Mouse (Mus musculus): Measurements from ENCODE around the gene Pbx1.

The Pbx1 gene

DNA sequence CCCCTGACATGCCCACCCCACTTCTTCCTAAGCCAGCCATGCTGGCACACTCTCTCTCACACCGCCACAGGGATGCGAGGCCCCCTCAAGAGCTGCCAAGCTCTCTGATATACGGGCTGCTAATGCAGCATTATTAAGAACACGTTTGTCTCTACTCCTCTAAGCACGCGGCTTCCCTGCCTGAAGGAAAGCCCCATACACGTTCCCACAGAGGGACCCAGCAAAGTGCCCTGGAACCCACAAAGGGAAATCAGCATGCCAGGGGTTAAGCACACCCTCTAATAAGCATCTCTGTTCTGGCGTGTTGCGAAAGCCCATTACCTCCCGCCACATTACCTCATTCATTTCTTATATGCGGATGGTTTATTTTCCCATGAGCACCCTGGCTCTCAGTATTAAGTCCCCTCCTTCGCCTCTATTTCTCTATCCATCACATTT is 132.1 kb downstream of the Pbx1 start:
- no peak for DNase-seq (ENCODE audit: low spot score)

DNA sequence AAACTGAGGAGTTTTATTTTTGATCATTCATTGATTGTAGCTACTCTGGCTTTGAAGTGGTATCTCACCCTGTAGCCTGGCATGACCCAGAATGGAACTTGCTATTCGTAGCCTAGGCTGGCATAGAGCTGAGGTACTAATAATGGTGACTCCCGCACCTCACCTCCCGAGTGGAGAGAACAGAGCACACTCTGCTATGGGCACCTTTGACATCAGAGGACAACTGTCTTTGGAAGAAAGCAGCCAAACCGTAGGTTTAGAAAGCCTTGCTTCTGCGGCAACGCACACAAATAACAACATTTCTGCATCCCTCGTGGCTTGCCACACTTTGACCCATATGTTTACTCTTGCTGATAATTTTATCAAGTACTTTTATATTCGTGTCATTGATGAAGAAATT is 132.9 kb downstream of the Pbx1 start:
- DNase-seq (ENCODE audit: low spot score) = no peak

DNA sequence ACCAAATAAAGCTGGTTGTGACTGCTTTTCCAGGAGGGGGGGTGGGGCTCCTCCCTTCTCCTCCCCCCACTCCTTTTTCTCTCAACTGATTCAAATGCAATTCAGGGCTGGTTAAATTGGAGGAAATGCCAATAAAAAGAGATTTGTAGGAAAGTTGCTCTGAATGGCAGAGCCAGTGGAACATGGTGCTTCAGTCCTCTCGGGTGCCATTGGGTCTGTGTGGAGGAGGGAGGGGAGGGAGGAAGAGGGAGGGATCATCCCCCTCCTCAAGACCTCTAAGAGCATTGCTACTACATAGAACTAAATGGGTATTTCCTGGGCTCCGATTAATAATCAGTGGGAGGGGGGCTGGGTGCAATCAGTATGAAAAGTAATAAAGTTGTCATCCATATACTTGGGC is 135.8 kb downstream of the Pbx1 start:
- no peak for DNase-seq (ENCODE audit: low spot score)

DNA sequence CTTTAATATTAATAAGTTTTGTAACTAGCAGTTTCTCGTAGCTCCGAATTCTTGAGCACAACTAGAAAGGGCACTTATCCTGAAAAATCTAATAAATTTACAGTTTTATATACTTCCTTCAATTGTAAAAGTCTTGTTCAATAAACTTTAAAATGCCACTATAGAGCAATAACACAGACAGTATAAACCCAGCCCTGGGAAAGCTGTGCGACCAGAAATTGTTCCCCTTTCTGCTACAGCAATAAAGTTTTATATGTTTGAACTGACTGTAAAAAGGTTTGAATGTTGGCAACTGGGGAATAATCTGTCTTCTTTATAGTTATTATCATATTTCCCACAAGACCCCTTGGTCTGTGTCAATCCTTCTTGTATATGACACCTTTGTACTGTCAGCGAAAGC is 136.3 kb downstream of the Pbx1 start:
- no peak for DNase-seq (ENCODE audit: low spot score)

DNA sequence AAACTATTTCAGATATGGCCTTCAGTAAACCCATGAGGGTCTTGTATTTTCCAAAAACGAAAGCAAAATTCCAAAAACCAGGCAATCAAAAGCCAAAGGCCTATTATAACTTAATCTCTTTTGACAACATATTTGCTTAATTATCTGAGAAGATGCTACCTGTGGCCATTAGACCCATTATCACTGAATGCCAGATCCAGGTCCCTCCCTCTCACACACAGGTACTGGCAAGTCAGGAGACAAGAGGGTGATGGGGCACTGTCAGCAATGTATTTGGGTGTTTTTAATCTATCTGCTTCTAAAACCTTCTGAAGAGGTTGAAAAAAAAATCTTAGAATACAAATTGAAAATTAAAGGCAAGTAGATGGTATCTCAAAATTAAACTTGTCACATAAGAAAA is 138.4 kb downstream of the Pbx1 start:
- DNase-seq (ENCODE audit: low spot score) = no peak

DNA sequence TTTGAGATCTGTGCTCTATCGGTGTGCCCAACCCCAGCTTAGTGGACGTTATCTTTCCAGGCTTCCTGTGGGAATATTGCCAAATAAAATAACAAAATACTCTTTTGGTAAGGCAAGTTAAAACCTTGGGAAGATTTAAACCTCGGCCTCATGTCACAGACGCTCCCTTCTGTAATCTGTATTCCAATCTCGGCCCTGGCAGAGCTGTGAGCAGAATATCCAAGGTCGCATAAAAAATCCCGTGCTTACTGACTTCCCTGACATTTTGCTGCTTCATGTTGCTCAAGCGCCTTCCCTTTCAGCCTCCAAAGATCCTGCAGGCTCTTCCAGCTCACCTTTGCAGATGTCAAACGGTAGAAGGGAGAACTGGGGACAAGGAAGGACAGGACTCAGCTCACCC is 140.0 kb downstream of the Pbx1 start:
- DNase-seq (ENCODE audit: low spot score) = no peak

DNA sequence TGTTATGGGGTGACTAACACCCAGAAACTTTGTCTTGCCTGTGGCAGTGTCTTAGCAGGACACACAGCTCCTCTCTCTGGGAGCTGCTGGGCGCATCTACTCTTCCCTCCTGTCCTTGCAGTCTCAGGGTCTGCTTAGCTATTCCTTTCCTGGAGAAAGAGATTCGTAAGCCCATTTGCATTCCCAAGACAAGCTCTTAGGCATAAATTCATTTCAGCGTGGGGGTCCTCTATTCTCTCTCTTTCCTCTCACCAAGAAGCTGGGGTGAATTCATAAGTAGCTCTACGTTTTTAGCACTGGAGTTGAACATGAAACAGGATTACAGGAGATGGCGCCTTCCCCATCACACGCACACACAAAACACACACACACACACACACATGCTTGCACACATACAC is 140.4 kb downstream of the Pbx1 start:
- DNase-seq (ENCODE audit: low spot score) = no peak

DNA sequence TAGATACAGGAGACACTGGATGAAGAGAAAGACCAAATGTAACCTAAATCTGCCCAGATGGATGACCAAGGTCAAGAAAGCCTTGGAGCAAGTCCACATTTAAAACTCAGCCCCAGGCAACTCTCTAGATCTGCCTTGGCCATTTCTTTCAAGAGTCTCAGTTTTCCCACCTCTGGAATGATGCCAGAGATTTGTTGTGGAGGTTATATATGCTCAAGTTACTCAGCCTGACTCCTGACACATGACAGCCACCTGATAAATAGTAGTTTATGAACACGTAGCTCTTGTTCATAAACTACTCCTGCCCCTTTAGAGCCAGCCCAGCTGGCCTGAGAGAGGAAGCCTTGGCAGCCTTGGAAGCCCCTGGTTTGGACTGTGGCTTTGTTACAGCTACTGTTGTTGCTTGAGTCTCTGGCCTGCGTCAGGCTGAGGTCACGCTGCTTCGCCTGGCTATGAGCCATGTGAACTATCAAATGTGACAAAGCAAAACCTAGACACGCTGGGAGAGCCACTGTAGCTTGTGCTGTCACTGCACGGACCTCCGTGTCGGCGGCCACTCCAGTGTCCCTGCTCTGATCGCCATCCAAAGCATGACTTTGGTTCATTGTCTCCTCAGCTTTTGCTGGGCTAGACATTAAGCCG is 140.9 kb downstream of the Pbx1 start:
- peak; percentile 31 for DNase-seq (ENCODE audit: low spot score)

DNA sequence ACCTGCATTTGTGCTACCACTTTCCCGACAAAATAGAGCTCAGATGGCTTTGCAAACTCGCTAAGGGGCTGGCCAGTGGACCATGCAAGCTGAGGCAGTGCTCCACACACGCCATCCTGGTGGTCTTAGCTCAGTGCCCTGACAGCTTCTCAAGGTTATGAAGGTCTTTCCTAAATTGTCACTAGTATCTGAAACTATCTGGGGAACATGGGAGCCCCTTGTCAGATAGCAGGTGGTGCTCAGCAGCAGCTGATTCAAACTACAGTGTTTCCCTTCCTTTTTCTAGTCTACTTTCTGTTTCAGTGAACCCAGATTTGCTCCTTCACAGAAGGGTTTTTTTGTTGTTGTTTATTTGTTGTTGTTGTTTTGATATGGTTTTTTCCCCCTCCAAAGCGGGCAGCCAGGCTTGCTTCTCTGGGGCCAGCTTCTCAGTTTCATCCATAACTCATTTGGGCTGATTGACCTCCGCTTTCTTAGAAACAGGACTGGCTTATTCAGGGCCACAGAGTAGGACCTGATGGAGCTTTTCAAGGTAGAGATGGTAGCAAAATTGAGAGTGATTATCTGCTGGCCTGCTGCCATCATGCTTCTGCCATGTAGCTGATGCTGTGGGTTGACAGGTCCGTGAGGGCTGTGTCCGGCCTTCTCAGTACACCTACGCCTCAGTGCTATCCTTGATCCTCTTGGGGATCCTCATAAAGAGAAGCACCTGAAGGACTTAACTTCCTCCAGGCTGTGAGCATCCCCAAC is 141.7 kb downstream of the Pbx1 start:
- no peak for DNase-seq (ENCODE audit: low spot score)

DNA sequence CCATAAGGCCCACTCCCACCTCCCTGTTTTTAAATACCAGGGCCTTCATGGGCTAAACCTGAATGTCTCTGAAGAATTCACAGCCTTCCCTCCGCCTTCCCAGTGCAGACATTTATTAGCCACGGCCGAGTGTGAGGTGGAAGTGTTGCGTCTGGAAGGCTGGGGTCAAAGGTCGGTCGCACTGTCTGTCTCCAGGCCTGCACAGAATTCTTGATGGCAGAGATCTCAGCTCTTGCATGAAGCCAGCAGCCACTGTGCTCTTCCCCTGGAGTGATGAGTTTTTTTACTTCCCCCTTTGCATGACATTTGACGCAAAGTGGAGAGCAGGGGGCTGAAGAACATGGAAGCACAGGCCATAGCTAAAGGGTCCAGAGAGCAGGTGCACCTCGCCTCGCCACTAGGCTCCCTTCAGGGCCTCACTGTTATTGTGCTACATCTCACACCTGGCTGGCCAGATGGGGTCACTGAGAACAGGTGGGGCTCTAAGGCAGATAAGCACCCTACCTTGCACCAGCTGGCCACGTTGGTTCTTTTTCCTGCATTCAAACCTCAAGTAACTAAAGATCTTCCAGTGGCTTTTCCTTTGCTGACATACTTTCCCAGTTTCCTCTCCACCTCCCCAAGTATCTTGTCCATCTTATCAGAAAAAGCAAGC is 143.1 kb downstream of the Pbx1 start:
- DNase-seq (ENCODE audit: low spot score) = no peak

DNA sequence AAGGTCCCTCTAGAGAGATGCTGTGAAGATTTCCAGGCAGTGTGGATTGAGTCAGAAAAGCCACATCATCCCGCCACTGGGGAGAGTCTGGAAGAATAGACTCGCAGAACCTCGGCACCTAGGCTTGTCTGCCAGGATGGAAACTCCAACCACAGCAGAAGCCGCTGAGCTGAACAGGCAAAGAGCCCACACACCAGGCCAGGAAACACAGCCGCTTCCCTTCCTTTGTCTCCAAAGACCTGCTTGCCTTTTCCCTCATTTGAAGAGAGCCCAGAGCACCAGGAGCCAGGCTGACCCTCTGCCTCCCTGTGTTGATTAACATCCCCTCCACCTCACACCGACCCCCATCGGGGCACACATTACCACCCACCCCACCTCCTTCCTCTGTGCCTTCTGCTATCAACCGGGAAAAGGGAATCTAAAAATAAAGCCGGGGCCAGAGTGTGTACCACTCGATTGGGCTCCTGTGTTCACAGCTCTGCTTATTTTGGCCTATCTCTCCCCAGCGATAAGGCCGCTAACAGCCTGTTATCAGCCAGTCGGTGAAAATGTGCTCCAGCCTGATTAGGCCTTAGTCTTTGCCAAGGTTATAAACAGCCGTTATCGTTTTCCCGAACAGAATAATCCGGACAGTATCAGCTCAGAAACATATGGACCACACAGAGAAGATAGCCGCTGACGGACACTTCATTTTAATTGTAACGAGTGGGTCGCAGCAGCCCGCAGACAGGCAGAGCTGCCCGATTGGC is 144.1 kb downstream of the Pbx1 start:
- peak; percentile 37 for DNase-seq (ENCODE audit: low spot score)

DNA sequence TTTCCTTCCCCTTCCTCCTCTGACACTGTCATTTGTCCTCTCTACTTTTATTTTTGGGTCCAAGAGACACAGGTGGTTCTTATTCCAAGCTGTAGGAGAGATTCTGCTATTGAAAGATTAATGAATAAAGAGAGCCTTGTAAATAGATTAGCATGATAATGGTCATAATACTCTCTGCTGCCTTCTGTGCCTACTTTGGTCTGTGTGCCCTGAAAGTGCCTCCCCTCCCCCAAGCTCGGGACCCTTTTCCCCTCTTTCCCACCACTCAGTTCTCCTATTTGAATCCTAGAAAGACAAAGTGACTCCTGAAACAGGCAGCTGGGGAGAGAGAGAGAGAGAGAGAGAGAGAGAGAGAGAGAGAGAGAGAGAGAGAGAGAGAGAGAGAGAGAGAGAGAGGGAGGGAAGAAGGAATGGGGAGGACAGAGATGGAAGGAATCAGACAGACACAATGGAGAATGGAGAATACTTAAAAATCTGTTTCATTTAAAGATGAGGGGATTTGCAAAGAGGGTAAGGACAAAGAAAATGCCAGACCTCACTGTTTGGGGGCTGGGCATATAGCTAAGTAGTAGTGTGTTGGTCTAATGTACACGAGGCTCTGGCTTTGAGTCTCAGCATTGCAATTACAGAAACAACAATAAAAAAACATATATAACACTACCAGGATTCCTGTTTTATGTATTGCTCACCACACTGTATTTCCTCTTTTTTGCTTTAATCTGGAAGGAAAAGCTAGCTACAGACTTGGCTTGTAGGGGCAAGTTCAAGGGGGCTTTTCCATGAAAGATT is 145.0 kb downstream of the Pbx1 start:
- DNase-seq (ENCODE audit: low spot score) = no peak

DNA sequence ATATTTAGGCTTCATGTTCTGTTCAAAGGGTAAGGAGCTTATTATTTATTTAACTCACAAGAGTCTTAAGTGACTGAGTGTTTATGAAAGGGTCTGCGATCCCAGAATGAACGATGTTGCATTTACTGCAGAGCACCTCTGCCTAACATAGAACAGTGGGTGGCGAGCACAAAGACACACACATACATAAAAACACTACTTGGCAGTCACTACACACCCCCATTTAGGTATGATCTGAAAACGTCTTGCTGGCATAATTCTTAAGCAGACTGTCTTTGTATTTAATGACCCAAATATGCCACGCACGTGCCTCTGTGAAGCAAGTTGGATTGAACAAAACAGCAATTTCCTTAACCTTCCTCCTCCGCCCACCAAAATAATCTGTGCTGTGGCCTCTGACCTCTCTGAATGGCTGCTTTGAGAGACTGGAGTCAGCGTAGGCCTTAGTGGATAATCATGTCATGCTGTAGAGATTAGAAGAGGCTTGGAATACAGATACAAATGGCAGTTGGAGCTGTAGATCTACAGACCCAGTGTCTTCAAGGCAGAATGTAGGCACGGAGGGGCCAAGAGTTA is 147.4 kb downstream of the Pbx1 start:
- DNase-seq (ENCODE audit: low spot score) = no peak

DNA sequence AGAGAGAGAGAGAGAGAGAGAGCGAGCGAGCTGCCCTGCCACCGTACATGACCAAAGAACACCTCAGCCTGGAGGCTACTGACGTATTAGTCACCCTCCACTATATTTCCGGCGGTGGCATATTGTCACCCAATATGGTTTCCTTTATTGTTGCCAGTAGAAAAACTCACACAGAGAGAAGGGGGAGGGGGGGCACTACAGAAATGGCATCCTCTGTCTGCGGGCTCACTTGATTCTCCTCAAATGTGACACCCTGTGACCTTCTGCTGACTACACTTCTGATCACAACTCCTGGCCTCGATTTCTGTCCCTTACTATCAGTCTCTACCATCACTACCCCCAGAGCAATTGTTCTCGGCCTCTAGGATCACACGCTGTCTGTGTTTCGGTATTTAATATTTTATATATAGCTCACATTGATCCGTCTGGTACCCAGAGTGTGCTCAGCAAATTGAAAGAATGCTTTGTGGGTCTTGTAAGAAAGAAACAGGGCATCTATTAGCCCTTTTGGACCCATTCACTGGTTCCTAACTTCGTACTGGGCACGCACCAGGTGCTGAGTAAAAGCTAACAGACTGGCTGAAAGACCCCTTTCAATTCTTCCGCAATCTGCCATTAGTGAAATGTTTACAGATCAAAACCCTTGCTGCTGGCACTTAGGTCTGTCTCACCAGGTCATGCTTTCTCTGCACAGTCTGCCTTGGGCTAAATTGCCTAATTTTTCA is 148.1 kb downstream of the Pbx1 start:
- no peak for DNase-seq (ENCODE audit: low spot score)

DNA sequence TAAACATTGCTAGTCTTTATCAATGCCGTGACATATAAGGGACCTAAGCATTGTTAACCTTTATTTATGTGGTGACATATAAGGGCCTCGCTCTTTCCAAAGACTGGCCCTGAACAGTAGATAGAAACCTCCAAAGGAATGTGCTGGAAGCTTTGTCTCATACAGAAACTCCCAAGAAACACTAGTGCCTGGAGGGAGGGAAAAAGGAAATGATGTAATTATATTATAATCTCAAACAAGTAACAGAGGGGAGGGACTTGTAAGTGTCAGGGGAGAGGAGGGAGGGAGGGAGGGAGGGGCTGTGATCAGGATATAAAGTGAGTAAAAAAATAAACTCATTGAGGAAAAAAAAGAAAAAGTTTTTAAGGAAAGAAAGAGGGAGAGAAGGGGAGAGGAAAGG is 148.6 kb downstream of the Pbx1 start:
- DNase-seq (ENCODE audit: low spot score) = no peak

DNA sequence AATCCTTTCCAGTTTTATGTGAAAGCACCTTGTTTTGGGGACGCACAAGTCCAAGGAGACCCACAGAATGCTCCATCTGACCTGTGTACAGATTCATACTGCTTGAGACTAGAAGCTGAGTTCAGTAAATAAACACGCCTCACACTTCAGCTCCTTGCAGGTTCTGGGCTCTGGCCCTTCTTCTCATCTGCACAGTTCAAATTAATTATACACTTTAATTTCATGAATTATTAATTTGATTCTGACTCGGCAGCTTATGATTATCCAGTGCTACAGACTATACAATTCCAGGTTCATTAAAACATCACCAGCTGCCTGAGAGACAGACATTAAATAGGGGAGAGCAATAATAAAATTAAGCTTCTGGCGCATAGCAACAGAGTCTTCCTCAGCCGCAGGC is 156.4 kb downstream of the Pbx1 start:
- DNase-seq (ENCODE audit: low spot score) = no peak

DNA sequence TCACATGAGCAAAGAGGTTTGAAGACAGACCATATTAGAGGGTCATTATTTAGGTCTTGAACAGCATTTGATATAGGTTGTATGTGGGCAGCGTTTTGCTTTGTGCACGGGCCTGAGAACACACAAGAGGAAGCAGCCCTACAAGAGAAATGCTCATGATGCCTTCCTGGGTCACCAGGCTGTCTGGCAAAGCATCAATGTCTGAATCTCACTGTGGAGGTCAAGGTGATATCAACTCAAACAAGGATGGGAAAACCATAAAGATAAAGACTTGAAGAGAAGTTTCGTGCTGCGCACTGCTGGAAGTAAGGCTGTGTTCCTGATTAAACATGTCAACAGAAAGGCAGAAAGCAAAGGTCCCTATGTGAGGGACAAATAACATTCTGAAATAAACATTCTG is 157.8 kb downstream of the Pbx1 start:
- no peak for DNase-seq (ENCODE audit: low spot score)

DNA sequence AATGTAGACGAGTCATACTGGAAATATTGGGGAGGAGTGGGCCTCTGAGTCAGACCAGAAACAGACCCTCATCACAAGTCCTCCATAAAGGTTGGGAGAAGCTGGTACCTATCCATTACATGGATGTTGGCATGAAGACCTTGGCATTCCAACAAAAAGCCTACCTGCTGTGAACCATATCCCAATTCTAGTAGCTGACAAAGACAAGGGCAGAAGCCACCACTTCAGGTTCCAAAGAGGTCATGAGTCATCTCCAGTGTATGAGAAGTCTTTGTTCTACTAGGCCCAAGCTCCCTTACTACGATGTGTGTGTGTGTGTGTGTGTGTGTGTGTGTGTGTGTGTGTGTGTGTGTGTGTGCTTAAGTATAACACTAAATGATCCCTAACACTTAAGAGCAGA is 160.0 kb downstream of the Pbx1 start:
- DNase-seq (ENCODE audit: low spot score) = no peak

DNA sequence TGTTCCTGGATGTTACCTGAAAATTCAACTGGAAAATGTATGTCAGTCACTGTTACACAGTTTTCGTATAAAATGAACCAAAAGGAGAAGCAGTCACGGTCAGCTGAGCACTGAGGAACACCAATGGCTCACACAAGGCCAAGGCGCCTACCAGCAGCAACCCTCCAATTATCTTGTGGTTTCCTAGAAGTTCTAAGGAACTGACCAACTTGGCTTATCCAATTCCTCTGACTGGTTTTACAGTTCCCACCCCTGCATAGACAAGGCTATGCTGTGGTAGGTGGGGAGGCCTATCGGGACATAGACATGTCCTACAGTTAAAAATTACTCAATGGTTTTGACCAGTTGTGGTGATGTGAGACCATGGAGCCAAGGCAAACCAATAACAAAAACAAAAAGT is 160.9 kb downstream of the Pbx1 start:
- no peak for DNase-seq (ENCODE audit: low spot score)

DNA sequence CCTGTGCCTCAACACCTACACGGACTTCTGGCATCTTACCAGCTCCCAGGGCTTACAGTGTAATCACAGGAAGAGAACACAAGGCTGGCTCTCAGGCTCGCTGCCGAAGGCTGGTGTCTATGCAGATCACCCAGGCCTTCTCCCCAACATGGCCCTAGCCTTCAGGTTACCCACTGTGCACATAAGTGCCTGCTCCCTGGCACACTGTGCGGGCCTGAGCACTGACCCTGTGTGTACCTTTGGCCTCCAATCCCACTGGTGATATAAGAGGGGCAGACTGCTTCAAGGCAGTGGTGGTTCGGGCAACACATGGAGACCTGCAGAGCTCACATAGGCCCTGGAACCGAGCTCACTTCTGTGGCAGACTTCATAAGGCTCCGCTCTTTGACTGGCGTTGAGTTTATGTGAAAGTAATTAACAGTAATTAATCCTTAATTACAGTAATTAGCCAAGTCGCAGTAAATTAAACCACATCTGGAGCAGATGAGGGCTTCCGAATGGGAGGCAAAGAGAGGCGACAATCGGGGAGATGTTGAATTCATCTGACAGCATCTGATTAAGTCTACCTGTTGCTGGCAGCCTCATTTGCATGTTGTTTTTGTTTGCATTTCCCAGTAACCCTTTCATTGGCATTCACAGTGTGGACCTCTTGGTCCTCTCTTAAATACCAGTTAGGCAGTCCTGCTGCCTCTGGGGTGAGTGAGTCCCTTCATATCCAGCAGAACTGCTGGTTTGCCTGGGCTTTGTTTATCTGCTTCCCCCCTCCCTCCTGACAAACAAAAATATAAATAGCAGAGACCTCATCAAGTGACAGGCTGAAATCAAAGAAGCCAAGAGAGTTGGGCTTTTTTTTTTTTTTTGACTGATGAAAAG is 163.1 kb downstream of the Pbx1 start:
- DNase-seq (ENCODE audit: low spot score) = no peak

Data from layer of hippocampus, adult 11-12 months (tissue).